Mouse (Mus musculus) C2C12 (cell line): Measurements from ENCODE around the gene Atg2a.

Experiments
- CEBPB ChIP-seq: IDR thresholded peaks from one replicate; pipeline ENCODE4 v1.6.1; 2011; ENCODE audit warnings: low read depth, mild to moderate bottlenecking, control low read depth, moderate library complexity
- CTCF ChIP-seq: IDR thresholded peaks from one replicate; pipeline ENCODE4 v1.5.1; 2011; ENCODE audit not compliant: control insufficient read depth, insufficient read depth, insufficient read length
- FOSL1 ChIP-seq: IDR thresholded peaks from one replicate; pipeline ENCODE4 v1.8.0; 2011; ENCODE audit warnings: mild to moderate bottlenecking, low read length; ENCODE audit not compliant: poor library complexity, insufficient read depth, severe bottlenecking
- MAX ChIP-seq: IDR thresholded peaks from one replicate; pipeline ENCODE4 v1.6.1; 2011; ENCODE audit warnings: mild to moderate bottlenecking, control low read depth
- MYOD1 ChIP-seq: IDR thresholded peaks from one replicate; pipeline ENCODE4 v1.6.1; 2011; ENCODE audit warnings: low read depth; ENCODE audit not compliant: control insufficient read depth, insufficient read length
- MYOG ChIP-seq: IDR thresholded peaks from one replicate; pipeline ENCODE4 v1.6.1; 2011; ENCODE audit not compliant: control insufficient read depth, insufficient read length; ENCODE audit errors: extremely low read depth
- USF1 ChIP-seq: IDR thresholded peaks from one replicate; pipeline ENCODE4 v1.6.1; 2011; ENCODE audit warnings: low read depth, mild to moderate bottlenecking, control low read depth, moderate library complexity

DNA sequence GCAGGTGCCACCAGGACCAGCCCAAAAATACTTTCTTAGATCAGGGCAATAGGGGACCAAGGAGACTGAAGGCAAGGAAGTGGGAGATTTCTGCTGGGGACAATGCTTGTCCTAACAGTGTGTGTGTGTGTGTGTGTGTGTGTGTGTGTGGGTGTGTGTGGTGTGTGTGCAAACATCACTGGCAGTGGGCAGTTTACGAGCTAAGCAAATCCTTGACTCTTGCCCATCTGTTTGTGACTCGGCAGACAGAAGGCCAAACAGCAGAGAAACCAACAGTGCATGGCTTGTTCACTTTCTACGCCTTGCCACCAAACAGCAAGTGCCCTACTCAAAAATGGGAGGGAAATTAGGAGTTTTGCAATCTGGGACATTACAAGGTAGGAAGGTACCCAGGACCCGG lies 32.1 kb downstream of the Atg2a start:
- TF ChIP-seq USF1: no peak
- TF ChIP-seq CTCF: no peak
- no peak for TF ChIP-seq MAX
- no peak for TF ChIP-seq CEBPB
- no peak for TF ChIP-seq MYOG
- TF ChIP-seq MYOD1: no peak
- no peak for TF ChIP-seq FOSL1
